Mouse (Mus musculus) c-Kit-positive CD71-positive TER-119-negative erythroid progenitor cells, embryonic 14.5 days (primary cell): Measurements from ENCODE around the gene Zfyve27.

Experiments used
- DNase-seq: peaks from one replicate; pipeline ENCODE4 v3.0.0-alpha.2; 2013; ENCODE audit warnings: low read depth

The Zfyve27 gene

GRCm38 (mm10) chr19:42163764-42164163 lies at the start of gene Zfyve27:
Gene Zfyve27 (plus strand): TSS chr19:42163951.
- DNase-seq = no peak

DNA sequence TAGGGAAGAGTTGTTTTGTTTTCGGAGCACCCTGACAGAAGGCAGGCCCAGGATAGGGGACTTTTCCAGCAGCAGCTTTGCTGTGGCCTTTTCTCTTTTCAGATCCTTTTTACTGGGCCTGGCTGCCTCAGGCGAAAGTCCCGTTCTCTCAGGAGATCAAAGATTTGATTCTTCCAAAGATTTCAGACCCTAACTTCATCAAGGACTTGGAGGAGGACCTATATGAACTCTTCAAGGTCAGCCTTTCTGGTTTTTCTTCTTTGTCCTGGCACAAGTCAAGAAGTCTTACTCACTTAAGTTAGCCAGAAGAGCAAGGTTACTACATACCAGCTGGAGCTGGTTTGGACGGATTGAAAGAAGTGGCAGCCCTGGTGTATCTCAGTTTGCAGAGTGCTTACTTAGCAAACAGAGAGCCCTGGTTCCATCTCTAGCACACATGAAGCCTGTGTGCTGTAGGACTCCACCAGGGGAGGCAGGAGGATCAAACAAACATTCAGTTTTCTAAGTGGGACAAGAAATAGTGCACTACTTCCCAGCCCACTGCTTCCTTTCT lies 47.9 kb upstream of the Zfyve27 start:
- no peak for DNase-seq

GRCm38 (mm10) chr19:42118142-42118541 lies 45.6 kb upstream of the Zfyve27 start:
- DNase-seq = no peak

- no peak for DNase-seq
Measured at GRCm38 (mm10) chr19:42118596-42118995, 45.2 kb upstream of the Zfyve27 start.

DNA sequence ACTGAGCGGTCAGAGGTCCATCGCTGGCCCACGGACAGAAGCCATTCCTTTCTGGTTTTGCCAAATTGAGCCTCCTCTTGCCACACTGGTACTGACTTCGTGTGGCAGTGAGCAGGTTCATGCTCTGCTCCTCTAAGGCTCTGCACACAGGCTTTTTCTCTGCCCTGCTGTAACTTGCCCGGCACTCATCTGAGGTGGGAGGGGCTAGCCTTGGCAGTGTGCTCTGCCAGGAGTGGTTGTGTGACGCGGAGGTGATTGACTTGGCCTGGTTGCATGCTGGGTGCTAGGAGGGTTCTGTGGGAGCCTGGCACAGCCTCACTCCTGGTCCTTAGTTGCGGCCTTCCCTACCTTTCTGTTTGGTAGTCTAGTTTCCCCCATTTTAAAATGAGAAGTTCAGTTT lies 43.3 kb upstream of the Zfyve27 start:
- no peak for DNase-seq

DNA sequence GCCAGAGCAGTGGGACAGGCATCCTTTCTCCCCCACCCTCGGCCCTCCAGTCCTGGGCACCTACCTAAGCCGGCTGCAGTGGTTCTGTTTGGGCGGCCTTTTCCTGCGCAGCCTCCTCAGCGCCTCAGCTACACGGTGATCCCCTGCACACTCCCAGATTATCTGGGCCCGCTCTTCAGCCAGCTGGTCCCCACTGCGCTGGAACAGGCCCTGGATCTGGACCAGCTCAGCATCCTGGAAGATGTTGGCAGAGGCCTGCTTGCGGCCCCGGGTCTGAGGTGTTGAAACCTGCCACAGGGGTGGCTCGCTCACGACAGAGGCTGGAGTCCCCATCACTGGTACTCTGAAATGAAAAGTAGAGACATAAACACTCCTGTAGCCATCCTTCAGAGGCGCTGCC lies 39.1 kb upstream of the Zfyve27 start:
- DNase-seq = no peak

GRCm38 (mm10) chr19:42125501-42126218 lies 38.1 kb upstream of the Zfyve27 start:
- no peak for DNase-seq

DNA sequence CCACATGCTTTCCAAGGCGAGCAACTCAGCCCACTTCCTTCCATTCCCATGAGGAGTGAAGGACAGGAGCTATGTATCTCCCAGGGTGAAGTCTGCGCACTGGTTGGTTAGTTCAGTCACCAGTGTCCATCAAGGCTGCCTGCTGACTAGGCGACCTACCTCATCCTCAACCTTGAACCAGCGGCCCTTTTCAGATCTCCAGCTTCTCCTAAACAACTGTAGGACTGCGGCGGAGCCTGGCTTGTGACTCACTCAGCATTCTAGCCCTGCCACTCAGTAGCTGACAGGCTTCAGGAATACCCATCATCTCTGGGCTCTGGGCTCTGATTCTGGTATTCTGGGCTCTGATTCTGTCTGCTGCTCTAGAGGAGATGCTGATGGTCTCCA lies 37.5 kb upstream of the Zfyve27 start:
- DNase-seq = no peak

DNA sequence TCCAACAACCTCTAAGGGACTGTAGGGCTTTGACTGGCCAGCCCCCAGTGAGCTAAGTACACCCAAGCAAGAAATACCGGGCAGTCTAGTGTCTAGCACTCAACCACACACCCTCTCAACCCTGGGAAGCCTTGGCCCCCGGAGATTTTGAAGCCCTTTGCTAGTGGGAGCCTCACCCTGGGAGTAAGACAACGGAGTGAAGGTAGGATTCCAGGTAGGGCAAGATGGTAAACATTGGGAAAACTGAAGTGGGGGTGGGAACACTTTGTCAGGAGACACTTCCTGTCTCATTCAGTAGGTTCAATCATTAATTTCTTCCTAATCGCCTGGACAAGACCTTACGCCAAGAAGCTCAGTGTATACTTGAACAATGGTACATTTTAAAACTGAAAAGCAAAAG lies 36.7 kb upstream of the Zfyve27 start:
- no peak for DNase-seq

GRCm38 (mm10) chr19:42128052-42128740 lies 35.6 kb upstream of the Zfyve27 start:
- no peak for DNase-seq

DNA sequence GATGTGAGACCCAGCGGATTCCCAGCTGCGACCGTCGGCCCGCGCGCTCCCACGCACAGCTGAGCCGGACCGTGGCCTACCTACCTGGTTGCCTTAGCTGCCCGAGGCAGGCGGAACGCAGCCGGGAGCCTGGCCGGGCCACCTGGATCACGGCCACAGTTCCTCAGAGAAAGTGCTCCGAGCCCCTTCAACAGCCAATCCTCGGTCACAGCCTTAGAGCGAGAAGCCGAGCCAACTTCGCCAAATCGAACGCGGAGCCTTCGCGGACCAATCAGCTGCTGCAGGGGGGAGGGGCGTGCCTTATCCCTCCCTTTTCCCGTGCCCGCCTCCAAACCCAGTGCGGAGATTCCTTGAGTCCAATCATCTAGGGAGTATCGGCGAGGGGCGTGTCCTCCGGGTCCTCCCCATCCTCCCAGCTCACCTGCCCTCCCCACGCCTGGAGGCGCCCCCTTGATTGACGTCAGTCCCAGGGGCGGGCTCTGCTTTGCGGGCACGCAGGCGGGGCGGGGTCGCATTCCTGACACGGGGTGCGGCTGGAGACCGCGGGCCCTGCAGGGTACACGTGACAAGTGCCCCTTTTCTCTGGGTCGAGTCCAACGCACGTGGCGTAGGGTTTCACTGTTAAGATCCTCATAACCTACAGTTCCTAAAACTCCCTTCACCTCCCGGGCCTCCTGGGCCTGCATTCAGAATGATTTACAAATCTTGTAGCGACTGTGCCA lies 34.8 kb upstream of the Zfyve27 start, which contains the start of gene Avpi1:
TSS of gene Avpi1 (minus strand) at position 273 of the 722 bp plus-strand sequence.
- peak; percentile 93 for DNase-seq

GRCm38 (mm10) chr19:42129509-42130293 lies 34.0 kb upstream of the Zfyve27 start:
- DNase-seq = no peak

DNA sequence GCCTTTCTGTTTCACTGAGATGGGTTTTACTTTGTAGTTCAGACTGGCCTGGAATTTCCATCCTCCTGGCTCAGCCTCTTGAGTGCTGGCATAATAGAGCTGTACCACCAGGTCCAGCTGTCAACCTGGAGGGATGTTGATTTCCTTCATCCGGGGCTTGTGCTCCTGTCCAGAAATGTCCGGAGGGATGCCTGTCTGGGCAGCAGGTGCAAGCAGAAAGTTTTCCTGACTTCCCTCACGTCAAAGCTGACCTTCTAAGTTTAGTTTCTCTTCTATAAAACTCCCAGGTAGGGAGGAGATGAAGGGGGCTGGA lies 33.5 kb upstream of the Zfyve27 start:
- no peak for DNase-seq

DNA sequence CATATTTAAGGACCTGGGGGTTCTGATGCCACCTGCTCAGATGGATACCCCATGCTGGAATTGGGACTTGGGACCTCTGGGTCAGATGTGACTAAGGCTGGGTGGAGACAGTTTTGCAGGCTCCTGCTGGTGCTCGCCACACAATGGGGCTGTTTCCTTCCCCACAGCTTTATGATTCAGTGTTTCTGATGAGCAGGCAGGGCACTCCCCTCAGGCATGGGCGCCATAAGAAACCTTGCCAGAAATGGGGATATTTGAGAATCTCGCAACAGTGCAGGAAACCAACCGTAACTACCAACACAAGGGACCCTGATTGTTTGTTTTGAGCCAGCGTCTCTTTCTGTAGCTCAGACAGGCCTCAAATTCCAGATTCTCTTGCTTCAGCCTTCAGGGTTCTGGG lies 32.6 kb upstream of the Zfyve27 start:
- DNase-seq = no peak

DNA sequence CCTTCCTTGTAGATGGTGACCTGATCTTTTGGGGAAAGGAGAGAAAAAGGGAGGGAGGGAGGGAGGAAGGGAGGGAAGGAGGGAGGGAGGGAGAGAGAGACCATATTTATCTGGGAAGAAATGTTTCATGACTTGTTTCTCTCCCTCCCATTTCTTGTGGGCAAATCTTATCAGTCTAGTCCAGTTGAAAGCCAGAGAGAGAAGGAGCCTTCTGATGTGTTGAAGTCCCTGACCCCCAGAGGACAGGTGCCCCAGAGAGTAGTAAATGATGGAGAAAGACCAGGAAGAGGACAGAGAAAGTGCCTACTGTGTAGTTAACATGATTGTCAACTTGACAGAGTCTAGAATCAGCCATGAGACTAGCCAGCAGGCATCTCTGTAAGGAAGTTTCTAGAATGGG lies 28.7 kb upstream of the Zfyve27 start:
- DNase-seq = no peak

DNA sequence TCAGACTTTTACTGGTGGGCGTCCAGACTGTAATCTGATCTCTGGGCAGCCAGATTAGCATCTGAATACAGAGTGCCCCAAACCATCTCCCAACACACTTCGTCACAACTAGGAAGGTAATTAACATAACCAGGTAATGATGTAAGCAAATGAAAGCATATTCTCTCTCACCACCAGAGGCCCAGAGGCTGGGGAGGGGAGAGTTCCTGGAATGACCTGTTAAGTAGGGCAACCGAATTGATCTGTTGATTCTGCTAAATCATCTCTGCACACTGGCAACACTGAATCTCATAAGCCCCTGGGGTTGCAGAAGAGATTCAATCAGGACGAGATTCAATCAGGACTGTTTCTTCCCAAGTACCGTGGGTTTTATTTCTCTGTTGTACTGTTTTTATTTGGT lies 27.6 kb upstream of the Zfyve27 start:
- no peak for DNase-seq

GRCm38 (mm10) chr19:42137167-42137672 lies 26.5 kb upstream of the Zfyve27 start:
- DNase-seq = no peak

DNA sequence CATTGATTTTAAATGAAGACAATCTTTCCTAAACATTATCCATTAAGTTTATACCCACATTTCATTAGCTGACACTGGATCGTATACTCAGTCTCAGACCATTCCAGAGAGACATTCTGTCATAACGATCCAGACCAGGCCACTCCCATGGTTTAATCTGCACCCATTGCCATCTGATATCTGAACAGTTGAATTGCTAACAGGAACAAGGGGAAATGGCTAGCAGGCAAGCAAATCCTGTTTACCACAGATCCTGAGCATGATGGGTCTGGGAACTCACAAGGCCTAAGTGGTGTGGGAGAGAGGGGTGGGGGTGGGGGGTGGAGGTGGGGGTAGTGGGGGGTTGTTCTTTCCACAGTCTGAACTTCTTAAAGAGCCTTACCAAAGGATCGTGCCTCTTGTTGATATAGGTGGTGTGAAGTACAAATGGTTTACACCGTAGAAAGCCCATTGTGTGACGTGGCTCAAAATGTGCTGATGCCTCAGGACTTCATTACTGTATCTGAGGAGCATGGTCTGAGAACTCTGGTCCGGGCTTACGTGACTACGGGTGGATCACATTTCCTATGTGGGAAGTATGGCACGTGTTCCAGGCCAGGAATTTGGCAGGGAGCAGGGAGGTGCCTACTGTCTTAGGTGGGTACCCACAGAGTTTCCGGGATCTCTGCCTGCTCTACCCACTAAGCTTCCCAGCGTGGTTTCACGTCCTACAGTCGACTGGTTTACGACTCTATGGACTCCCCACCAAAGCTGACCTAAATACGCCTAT lies 25.1 kb upstream of the Zfyve27 start:
- no peak for DNase-seq

DNA sequence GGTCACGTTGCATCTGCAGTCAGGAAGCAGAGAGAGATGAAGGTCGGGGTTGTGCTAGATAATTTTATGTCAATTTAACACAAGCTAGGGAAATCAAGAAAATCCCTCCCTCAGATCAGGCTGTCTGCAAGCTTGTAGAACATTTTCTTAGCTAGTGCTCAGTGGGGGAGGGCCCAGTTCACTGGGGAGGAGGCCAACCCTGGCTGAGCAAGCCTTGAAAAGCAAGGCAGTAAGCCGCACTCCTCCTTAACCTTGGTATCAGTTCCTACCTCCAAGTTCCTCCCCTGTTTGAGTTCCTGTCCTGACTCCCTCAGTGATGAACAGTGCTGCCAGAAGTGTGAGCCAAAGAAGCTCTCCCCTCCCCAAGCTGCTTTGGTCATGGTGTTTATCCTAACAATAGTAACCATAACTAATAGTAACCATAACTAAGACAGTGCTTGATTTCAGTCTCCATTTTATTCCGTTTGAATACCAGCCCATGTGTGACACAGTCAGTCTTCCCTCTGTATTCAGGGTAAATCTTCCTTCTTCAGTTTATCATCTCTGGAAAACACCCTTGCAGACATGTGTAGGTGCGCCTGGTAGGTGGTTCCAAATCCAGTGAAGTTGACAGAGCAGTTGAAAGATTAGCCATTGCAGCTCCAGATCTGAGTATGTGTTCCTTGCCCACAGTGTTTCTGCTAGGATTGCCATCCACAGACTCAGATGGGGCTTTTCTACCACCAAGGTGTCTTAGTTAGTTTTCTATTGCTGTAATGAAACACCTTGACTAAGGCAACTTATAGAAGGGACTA lies 23.8 kb upstream of the Zfyve27 start:
- DNase-seq = no peak

GRCm38 (mm10) chr19:42141998-42142397 lies 21.8 kb upstream of the Zfyve27 start:
- DNase-seq = no peak
